Mouse (Mus musculus) frontal cortex, postnatal 14 days (tissue): Measurements from ENCODE around the gene B3galt5.
A peak's percentile ranks its signal among the peaks of the same experiment; 100 is the strongest.

Experiments used
- DNase-seq, 2 experiments: peaks; one replicate each; pipeline ENCODE4 v3.0.0; 2022; ENCODE audit warnings: low spot score in 2 of 2

B3galt5 gene

DNA sequence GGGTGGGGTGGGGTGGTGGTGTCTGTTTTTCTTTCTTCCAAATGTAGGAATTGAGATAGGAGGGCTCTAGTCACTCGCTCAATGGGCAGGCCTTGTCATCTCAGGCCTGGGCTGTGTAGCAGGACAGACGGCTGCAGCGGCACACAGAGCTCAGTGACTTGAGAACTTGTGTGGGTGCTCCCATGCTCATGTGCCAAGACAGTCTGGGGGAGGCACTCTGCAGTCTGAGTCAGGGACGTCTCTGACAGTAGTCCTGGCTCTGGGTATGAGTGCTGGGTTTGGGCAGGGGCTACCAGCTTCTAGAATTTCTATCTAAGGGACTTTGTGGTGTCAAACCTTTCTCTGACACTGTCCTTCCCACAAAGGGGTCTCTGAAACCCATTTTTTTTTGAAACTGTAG is 106.3 kb downstream of the B3galt5 start:
- no peak for DNase-seq

DNA sequence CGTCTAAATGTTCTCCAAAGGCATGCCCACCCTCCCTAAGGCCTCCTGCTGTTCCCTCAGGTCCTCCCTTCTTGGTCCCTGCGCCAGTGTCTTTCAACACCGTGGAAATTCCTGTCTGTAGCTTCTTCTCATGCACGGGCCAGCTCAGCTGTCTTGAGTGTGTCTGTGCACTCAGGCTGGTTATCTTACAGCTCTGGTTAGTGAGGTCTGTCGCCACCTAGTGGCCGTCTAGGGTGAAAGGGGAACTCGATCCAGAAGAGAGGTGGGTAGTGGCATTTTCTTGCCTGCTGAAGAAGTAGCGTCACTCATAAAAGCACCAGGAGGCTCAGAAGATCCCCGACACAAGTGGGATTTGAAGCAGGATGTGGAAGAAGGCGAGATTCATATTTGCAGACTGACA is 109.5 kb downstream of the B3galt5 start:
- DNase-seq = peak; percentile 69 to 81

DNA sequence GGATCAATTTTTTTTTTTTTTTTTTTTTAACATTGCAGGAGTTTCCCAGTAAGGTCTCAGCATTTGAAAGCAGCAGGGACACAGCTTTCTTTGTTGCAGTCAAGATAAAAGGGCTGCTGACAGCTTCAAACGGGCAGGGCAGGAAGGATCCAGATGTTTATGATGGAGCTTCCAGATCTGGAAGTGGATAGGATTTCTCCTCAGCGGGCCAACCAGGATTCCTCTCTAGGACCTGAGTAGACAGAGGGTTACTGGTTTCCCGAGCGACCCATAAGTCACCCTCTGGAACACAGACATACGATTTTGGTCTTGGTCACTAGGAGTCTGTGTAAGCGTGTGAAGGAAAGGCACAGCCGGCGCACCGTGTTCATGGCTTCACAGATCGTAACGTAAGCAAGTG is 112.5 kb downstream of the B3galt5 start:
- no peak for DNase-seq

DNA sequence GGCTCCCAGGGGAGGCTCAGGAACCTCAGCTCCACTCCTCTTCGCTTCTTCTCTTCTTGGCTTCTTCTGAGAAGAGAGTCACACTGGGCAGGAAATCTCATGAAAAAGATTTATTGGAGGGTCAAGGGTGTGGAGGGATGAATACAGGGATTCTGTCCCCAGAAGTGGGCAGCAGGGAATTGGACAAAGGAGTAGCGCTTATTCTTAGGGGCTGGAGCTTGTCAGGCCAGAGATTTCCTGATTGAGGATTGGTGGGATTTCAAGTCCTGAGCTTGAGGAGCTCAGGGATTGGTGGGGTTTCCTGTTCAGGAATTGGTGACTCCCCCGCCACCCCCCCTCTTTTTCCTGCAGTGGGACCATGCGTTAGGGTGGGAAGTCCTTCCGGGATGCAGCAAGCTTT is 113.2 kb downstream of the B3galt5 start:
- DNase-seq = no peak

DNA sequence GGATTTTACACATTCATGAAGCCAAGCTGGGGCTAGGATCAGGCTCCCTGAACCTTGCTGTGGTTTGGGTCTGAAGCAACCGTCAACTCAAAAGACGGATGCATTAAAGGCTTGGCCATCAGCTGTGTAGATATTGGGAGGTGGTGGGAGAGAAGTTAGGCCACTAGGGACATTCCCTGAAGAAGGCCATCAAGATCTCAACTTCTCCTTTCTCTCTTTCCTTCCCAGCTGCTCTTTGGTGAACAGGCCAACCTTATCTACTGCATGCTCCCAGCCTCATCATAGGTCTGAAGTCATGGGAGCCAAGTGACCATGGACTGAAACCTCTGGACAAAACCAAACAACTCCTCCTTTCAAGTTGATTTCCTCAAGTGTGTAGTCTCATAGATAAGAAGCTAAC is 115.9 kb downstream of the B3galt5 start:
- no peak for DNase-seq

DNA sequence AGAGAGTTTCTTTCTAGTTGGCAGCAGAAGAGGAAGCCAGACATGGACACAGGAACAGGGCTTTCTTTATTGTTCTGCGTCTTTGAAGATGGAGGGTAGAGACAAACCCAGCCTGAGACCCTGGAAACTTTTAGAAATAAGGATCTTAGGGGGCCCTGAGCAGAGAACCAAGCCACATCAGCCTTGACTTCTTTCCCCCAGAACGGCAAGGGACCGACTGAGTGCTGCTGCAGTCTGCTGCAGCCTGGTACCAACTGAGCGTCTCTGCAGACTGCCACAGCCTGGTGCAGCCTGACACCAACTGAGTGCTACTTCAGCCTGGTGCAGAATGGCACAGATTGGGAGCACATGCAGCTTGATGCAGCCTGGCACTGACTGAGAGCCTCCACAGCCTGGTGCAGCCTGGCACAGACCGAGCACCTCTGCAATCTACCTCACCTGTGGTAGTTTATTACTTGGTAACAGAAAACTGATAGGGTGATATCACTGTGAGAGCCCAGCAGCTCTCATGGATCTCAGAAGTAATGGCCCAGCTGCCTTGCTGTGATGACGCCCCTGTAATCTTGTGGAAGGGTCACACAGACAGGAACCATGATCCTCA is 117.8 kb downstream of the B3galt5 start:
- DNase-seq = no peak

DNA sequence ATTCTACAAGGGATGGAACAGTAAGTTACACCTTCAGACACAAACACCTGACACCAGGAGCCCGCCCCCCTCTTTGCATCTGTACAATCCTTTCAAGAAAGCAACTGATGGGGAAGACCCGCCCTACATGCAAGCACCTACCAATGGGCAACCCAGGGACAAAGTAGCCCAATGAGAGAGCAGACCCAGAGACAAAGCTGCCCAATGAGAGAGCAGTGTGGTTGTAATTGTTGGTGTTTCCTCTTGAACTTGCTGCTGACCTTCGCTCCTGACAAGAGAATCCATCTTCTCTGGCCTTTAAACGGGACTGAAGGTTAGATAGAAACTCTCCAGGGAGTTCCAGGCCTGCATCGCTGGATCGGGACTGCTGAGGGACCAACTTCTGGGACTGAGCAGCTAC is 118.4 kb downstream of the B3galt5 start:
- no peak for DNase-seq

DNA sequence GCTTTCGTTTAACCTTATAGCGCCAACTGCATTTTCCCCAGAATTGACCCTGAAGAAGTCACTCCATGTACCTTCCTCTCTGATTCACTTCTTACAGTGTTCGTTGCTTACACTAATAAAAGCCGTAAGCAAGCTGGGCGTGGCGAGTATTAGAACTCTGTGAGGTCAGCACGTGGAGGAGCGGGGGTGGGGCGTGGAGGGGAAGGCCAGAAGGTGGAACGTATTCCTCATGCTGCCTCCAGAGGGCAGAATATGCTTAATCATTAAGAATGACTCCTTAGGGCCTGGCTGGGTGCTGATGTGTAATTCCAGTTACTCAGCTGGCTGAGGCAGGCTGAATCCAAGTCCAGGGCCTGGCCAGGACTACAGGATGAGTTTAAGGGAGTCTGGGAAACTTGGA is 122.3 kb downstream of the B3galt5 start:
- no peak for DNase-seq

DNA sequence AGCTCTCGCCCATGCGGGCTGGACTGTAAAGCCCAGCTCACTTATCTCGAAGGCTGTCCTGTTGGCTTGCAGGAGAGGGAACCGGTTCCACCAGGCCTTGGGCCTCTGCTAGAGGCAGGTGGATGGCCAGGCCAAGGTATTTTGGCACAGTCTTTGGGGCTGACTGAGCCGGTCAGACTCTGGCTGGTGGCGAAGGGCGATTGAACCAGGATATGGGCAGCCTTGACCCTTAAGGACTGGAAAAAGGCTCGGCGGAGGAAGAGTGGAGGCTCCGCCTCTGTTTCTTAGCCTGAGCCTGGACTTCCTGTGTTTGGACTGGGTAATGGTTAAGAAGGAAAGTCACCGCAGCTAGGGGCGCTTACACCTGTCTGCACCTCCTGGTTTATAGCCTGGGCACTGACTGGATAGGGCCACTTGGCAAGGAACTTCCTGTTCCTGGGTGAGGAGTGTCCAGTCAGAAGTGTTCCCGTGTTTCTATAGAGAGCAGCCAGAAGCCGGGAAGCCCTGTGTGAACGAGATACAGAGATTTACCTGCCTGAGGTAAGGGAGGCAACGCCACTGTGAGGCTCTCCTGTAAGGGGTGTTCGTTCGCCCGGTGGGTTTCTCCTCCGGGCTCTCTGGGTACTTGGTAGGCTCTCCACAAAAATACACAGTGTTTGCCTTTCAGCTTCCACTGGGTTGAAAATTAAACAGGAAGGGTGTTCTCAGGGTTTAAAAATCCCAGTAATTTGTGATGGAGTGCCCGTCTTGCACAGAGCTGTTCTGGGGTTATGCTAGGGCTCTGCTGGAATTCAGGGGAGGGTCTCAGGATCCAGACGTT is 125.9 kb downstream of the B3galt5 start:
- DNase-seq = no peak

DNA sequence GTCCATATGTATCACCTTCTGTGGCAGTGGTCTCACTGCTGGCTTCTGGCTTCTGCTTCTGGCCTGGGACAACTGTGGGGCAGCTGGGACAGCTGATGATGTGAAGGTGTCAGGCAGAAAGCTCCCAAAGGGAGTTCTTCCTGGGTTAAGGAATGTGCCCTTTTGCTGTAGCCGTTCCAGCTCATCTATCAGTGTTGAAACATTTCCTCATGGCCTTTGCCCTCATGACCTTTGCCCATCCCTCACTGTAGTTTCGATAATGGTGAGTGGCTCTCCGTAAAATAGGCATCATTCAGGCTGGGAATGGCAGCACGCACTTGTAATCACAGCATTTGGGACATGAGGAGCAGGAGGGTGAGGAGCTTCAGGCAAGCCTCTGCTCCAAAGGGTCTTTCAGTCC is 127.3 kb downstream of the B3galt5 start:
- DNase-seq = no peak

DNA sequence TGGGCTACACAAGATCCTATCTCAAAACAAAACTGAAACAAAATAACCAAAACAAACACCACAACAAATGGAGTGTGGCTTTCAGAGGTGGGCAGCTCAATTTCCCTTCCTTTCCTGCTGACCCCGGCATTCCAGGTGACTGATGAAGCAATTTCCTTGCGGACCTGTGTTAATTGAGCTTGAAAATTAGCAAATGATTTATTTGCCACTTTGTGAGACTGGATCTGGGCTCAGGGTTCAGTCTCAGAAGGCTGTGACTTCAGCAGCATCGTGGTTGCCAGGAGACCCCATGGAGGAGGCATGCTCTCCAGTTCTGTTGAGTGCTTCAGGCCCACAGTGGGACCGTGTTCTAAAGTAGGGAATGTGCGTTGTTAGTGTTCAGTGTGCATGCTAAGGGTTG is 127.7 kb downstream of the B3galt5 start:
- DNase-seq = no peak

DNA sequence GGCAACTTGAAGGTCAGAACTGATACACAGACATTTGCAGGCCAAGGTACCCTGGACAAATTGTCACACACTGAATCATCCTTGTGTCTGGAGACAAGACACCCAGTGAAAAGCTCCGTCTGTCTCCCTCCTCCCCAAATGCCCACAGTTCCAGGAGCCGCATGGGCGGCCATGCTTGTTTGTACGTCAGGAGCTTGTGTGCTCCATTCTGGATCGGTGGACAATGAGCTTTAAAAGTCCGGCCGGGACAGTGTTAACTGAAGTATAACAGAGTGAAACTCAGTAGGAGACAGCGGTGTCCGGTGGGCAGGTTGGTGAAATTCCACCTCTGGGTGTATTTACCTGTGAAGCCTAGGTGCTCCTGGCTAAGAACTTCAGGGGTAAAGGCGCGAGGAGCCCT is 129.3 kb downstream of the B3galt5 start:
- DNase-seq = no peak
